Mouse (Mus musculus) hematopoietic stem cell, adult 5-6 weeks (primary cell): ENCODE results near the gene Slamf8. TPM values are rescaled to one million over a fixed set of nuclear protein-coding genes. Genes with fewer than 3 reads are reported as not detected.

Experiments
- ATAC-seq, 2 experiments: fragments of 125-278 bp in 1 of 2; replicated peaks in 1 of 2; 2 replicates each; pipeline ENCODE4 v1.8.0; 2016 to 2017; ENCODE audit warnings: inconsistent platforms in 2 of 2, mild to moderate bottlenecking in 2 of 2, moderate number of reproducible peaks in 2 of 2, low read depth in 1 of 2, moderate TSS enrichment in 1 of 2; ENCODE audit not compliant: low FRiP score in 2 of 2, poor library complexity in 2 of 2, severe bottlenecking in 2 of 2, insufficient read depth in 1 of 2, low TSS enrichment in 1 of 2
- total RNA-seq: library from RNA; stranded (forward); fragments of 172-1452, 232-1000 nt; gene quantifications from 2 replicates; pipeline ENCODE4 v1.2.3, GENCODE M21; 2017

Gene Slamf8
- total RNA-seq, 1 experiment from 2014 or later = 0.50 TPM

GRCm38 (mm10) chr1:172614654-172615053 lies 24.3 kb upstream of the Slamf8 start:
- no peak for ATAC-seq

GRCm38 (mm10) chr1:172612745-172613144 lies 22.4 kb upstream of the Slamf8 start:
- peak in 1 of 2 experiments; percentile 71; a peak in 1 of 4 replicates for ATAC-seq

GRCm38 (mm10) chr1:172611304-172611703 lies 20.9 kb upstream of the Slamf8 start:
- no peak for ATAC-seq

GRCm38 (mm10) chr1:172602326-172602725 lies 12.0 kb upstream of the Slamf8 start, which contains the start of gene Fcrl6:
Gene Fcrl6, minus strand, starts transcription at chr1:172602551.
- ATAC-seq = 0 out of 4 replicates have a peak, but pooled peaks of 1 of the 2 experiments have one; percentile 21

GRCm38 (mm10) chr1:172594495-172594894 lies 4.1 kb upstream of the Slamf8 start:
- ATAC-seq = peak; percentile 49 to 77; a peak in 3 of 4 replicates

GRCm38 (mm10) chr1:172593956-172594355 lies 3.6 kb upstream of the Slamf8 start:
- no peak for ATAC-seq

GRCm38 (mm10) chr1:172593321-172593720 lies 3.0 kb upstream of the Slamf8 start:
- no peak for ATAC-seq

- no peak for ATAC-seq
Observed at GRCm38 (mm10) chr1:172585612-172586567, 4.5 kb downstream of the Slamf8 start.

- ATAC-seq = no peak
Observed at GRCm38 (mm10) chr1:172585026-172585425, 5.3 kb downstream of the Slamf8 start.

- ATAC-seq = no peak
Observed at GRCm38 (mm10) chr1:172584271-172584670, 6.1 kb downstream of the Slamf8 start.

- no peak for ATAC-seq
Observed at GRCm38 (mm10) chr1:172582436-172582835, 7.9 kb downstream of the Slamf8 start.

- ATAC-seq = no peak
Observed at GRCm38 (mm10) chr1:172580116-172580515, 10.3 kb downstream of the Slamf8 start.

GRCm38 (mm10) chr1:172567758-172568157 lies 22.6 kb downstream of the Slamf8 start:
- ATAC-seq = no peak

- no peak for ATAC-seq
Observed at GRCm38 (mm10) chr1:172566131-172566530, 24.2 kb downstream of the Slamf8 start.

GRCm38 (mm10) chr1:172563465-172563828 lies 26.9 kb downstream of the Slamf8 start:
- 0 out of 4 replicates have a peak, but pooled peaks have one; percentile 12 to 21 for ATAC-seq

- peak; percentile 71 to 87 for ATAC-seq
Observed at GRCm38 (mm10) chr1:172562641-172563464, 27.5 kb downstream of the Slamf8 start.

GRCm38 (mm10) chr1:172555638-172556037 lies 34.7 kb downstream of the Slamf8 start, which contains the start of gene Vsig8:
Gene Vsig8, plus strand, starts transcription at chr1:172555938.
- ATAC-seq = no peak

GRCm38 (mm10) chr1:172552623-172553022 lies 37.7 kb downstream of the Slamf8 start:
- no peak for ATAC-seq
